Mouse (Mus musculus): ENCODE data around the gene Kazn.
A peak's percentile ranks its signal among the peaks of the same experiment; 100 is the strongest.

The Kazn gene

GRCm38 (mm10) chr4:142117993-142118392, 121.2 kb downstream of the Kazn start:
- DNase-seq (ENCODE audit: low spot score in 2 of 2): no peak

DNA sequence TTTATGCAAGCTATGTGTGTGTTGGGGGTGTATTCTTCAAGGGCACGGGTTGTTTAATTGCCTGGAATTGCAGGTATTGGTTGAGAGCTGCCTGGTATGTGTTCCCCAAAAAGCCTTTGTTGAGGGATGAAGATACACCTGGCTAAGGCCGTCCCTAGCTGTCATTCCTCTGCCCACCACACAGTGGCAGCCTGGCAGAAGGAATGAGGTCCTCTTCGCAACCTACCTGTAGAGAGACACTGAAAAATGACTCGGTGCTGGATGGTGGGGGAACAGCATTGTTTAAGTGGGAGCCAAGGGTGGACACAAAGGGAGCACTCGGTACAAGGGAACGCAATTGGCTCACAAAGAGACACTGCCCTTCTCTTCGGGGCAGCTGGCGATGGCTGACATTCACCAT, 125.9 kb downstream of the Kazn start:
- DNase-seq (ENCODE audit: low spot score in 2 of 2): peak in 1 of 2 experiments; percentile 42

- no peak for DNase-seq (ENCODE audit: low spot score in 2 of 2)
Observed at GRCm38 (mm10) chr4:142103081-142103671, 136.0 kb downstream of the Kazn start.

- peak; percentile 72 to 89 for DNase-seq (ENCODE audit: low spot score in 2 of 2)
Observed at GRCm38 (mm10) chr4:142098303-142098702, 140.9 kb downstream of the Kazn start.

DNA sequence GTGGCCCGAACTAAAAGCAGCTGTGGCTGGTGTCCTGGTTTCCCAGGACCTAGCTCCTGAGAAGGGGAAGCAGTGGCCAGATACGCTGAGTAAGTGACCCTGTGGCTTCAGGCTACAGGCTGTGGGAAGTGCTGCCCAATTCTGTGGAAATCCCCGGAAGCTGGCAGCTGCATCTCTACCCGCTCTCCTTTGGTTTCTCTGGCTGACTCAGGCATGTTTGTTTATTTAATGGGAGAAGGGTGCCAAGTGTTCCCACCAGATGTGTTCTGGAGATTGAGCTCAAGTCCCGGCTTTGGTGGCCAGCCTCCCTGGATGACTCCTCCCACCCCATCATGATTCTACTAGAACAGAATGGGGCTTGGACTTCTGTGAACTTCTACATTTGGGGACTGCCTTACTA, 141.3 kb downstream of the Kazn start:
- peak; percentile 34 to 53 for DNase-seq (ENCODE audit: low spot score in 2 of 2)

- peak in 1 of 2 experiments; percentile 56 for DNase-seq (ENCODE audit: low spot score in 2 of 2)
Observed at GRCm38 (mm10) chr4:142095513-142096241, 143.5 kb downstream of the Kazn start.

DNA sequence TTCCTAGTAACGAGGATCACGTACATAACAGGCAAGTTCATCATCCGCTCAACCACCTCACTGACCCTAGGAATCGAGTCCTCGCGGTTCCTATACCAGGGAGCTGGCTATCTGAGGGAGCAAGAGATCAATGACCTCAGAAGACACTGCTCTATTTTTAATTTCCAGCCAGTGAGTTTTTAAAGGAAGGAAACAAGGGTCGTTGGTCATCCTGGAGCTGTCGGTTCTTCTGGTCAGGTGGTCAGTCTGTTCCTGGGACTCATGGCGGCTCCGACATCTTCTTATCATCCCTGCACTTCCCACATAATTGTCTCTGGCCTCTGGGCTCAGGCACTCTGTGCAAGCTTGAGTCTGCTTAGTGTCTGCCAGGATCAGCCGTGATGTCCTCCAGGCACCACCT, 144.8 kb downstream of the Kazn start:
- no peak for DNase-seq (ENCODE audit: low spot score in 2 of 2)

- no peak for DNase-seq (ENCODE audit: low spot score in 2 of 2)
Observed at GRCm38 (mm10) chr4:142091100-142091499, 148.1 kb downstream of the Kazn start.

DNA sequence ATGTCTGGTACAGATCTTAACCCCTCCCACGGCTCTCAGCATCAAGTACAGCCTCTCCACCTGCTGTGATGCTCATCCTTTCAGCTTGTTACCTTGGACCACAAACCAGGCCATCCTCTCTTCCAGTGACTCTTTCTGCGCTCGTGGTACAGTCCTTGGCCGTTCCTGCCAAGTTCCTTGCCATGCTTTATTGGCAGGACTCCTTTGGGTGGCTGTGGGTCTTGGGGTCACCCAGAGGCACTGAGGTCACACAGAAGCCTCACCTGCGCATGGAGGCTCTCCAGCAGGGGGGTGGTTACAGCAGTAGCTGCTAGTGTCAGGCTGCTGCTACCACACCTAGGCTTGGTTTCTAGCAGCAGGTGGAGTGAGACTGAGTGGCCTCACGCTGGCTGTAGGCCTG, 149.2 kb downstream of the Kazn start:
- DNase-seq (ENCODE audit: low spot score in 2 of 2): no peak

- no peak for DNase-seq (ENCODE audit: low spot score in 2 of 2)
Observed at GRCm38 (mm10) chr4:142088836-142089235, 150.4 kb downstream of the Kazn start.

GRCm38 (mm10) chr4:142088409-142088808, 150.8 kb downstream of the Kazn start:
- no peak for DNase-seq (ENCODE audit: low spot score in 2 of 2)

DNA sequence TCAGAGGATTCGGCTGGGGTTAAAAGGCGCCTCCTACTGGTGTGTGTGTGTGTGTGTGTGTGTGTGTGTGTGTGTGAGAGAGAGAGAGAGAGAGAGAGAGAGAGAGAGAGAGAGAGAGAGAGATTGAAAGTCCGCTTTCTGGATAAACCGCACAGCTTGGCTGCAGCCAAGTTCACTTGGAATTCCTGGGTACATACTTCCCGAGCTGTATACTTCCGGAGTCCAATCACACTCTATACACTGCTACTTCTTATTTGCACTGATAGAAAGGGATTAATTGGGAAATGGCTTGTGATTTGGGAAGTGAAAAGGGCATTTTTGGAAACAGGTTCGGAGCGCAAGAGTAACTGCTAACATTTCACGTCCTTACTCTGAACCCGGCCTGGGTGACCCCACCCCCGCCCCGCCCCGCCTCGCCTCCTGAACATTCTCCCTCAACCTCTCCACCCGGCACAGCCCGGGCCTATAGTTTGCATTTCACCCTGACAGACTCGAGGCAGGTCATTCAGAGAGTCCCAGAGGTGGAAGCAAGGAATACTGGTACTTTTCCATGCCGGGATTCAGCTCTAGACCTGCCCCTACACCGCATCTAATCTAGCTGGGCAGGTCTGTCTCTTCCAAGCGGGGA, 154.2 kb downstream of the Kazn start:
- DNase-seq (ENCODE audit: low spot score in 2 of 2): no peak

- peak; percentile 62 to 81 for DNase-seq (ENCODE audit: low spot score in 2 of 2)
Observed at GRCm38 (mm10) chr4:142084131-142084899, 154.9 kb downstream of the Kazn start, which contains the start of gene Tmem51. Tmem51 (minus strand) TSS chr4:142084304.

DNA sequence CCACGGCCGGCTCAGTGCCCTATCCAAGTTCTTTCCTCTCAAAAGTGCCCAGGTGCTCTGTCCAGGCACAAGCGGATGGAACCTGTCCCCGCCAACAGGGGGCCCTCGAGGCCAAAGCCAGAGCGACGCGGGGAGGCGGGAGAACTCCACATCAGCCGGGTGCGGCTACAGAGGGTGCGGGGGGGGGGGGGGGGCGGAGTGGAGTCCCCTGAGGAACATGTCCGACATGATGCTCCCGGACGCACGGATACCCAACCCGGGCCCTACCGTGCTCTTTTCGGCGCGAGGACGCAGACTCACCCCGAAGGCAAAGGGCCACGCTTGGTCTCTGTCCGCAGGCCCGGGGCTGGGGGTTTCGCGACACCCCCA, 155.5 kb downstream of the Kazn start:
- DNase-seq (ENCODE audit: low spot score in 2 of 2): peak; percentile 72 to 76

DNA sequence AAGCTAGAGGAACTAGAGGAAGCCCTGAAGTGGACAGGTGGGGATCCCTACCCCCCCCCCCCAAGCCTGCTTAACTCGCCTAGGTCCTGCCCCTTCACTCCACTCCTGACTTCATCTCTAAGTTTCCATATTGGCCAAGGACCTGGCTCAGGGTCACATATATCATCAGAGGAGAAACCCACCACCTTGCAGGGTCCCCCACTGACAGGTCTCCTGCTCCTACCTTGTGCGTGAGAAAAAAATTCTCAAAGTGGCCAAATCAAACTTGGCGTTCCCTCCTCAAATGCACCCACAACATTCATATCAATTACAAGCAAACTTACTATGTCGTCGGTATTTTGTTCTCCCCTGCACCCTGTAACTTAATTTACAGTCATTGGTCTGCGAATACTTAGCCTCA, 156.0 kb downstream of the Kazn start:
- DNase-seq (ENCODE audit: low spot score in 2 of 2): no peak

DNA sequence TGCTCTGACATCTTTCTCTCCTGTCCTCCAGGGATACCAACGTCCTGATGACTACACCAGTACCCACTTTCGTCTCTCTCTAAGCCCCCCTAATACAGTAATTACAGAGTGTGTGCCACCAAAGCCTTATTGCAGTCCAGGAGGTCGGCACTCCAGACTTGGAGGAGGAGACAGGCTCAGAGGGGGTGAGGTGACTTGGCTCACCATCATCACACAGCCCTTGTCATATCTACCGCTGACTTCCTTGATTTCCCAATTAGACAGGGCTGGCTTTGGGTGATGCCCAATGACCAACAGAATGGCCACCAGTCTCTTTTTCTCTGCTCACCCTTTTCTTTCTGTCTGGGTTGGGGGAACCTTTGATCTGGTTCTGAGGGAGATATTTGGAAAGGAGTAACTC, 156.5 kb downstream of the Kazn start:
- DNase-seq (ENCODE audit: low spot score in 2 of 2): no peak

GRCm38 (mm10) chr4:142081631-142082283, 157.4 kb downstream of the Kazn start:
- no peak for DNase-seq (ENCODE audit: low spot score in 2 of 2)

- no peak for DNase-seq (ENCODE audit: low spot score in 2 of 2)
Observed at GRCm38 (mm10) chr4:142080901-142081630, 158.1 kb downstream of the Kazn start.

DNA sequence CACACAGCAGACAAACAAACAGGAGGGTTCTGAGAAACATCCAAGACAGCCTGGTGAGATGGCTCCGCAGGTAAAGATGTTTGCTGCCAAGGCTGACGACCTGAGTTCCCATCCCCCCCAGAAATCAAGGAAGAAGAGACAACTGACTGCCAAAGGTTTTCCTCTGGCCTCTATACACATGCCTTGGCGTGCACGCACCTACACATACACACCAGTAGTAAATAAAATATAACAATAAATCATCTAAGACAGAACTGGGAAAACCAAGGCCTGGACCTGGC, 158.8 kb downstream of the Kazn start:
- DNase-seq (ENCODE audit: low spot score in 2 of 2): no peak

- no peak for DNase-seq (ENCODE audit: low spot score in 2 of 2)
Observed at GRCm38 (mm10) chr4:142079629-142080486, 159.3 kb downstream of the Kazn start.

Data from urinary bladder, adult 18-20 months (tissue).